Mouse (Mus musculus) thymus, postnatal 25 days (tissue): Measurements from ENCODE around the gene Etv1.
"Not testable (repeated sequence)": the region's sequence is repeated elsewhere in the genome, so short reads cannot be mapped to it uniquely, and the experiment has no call there.

Experiments used
- DNase-seq: peaks from one replicate; pipeline ENCODE4 v3.0.0; 2022

Gene Etv1

GRCm38 (mm10) chr12:38820642-38821041 is 41.5 kb downstream of the Etv1 start:
- no peak for DNase-seq

DNA sequence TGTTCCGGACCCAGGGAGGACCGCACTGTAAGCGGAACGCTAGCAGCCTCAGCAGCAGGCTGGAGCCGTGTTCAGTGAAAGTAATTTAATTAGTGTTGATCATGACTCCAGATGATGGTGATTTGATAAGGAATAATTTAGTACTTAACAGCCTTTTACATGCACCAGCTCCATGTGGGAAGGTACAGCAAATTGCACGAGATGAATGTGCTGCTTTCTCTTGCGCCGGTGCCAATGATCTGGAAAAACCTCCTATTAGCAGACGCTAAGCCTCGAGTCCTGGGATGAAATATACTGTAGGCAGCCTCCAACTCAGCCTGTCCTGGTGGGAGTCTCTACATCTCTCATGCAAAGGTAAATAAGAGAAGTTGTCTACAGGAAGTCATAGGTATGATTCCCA is 45.2 kb downstream of the Etv1 start:
- no peak for DNase-seq

DNA sequence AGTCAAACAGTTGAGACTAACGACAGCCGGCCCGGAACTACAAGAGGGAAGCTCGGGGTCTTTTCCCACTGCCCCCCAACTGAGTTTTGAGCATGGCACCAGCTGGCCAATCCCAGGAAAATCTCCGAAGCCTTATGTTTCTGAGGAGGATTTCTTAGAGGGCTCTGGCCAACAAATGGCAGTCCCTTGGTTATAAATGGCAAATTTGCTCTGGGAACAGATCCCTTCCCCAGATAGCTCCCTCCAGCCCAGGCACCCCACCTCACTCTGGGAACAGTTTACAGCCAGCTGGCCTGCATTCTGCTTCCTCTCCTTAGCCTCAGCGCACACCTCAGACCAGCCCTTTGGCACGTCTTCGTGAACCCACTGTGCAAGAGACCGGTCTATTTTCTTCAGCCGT is 53.8 kb downstream of the Etv1 start:
- DNase-seq, result no peak

DNA sequence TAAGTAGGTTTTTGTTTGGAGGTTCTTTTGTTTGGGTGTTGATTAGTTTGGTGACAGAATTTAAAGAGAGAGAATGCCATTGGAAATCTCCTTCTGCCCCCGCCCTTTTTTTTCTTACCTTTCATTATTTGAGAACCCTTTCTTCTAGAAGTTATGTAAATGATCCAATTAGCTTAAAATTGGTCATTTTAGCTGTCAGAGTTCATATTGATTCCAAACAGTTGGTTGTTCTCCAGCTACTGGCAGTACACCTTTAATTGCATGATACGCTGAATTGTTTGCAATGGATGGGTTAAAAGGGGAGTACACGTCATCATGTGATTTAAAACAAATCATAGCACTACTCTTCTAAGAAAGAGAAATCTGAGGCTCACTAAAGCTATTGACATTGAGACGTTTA is 55.4 kb downstream of the Etv1 start:
- DNase-seq, result no peak

DNA sequence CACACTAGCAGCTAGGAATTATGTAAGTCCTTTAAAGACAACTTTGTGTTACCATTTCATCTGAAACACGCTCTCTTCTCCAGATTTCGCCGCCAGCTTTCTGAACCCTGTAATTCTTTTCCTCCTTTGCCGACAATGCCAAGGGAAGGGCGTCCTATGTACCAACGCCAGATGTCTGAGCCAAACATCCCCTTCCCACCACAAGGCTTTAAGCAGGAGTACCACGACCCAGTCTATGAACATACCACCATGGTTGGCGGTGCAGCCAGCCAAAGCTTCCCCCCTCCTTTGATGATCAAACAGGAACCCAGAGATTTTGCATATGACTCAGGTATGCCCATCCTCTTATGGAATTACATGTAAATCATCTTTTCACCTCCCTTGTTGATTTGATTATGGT is 55.8 kb downstream of the Etv1 start:
- not testable (repeated sequence) for DNase-seq

DNA sequence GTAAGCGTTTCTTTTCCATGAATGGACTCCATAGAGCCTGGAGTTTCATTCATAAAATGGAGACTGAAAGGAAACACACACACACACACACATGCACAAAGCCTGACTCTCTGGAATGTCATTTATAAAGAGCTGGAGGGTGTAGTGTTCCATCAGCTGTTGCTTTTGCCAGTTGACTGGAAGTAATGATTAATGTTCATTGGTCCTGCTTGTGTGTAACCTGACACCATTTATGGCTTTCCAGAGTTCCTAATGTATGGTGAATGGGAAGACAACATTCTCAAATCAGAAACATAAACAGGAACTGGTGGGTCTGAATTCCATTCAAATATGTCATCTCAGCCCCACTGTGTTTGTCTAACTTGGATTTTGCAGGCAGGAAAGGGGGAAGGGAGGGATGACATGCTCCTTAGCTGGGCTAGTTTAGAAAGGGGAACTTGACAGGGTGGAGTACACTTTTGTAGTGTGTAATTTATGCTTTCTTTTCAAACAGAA is 64.7 kb downstream of the Etv1 start:
- DNase-seq, result no peak

- DNase-seq, result no peak
Measured at GRCm38 (mm10) chr12:38847500-38848261, 68.5 kb downstream of the Etv1 start.

GRCm38 (mm10) chr12:38849994-38850393 is 70.8 kb downstream of the Etv1 start:
- DNase-seq, result no peak

GRCm38 (mm10) chr12:38854274-38854673 is 75.1 kb downstream of the Etv1 start:
- DNase-seq, result no peak

DNA sequence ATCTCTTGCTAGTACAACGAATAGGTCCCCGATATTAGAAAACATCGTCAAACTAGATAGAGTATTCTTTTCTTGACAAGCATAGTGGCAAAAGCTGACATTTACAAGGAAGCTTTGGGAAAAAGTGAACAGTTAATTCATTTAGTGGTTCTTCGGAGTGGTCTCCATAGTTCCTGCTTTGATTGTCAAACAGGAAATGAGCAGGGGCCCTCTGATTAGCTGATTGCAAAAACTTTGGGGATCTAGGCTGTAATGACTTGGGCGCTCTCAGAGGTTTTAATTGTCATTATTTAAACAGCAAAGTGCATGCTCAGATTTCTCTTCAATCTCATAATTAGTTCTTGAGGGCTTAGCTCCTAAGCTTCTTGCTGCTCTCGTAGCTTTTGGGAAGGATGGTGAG is 75.6 kb downstream of the Etv1 start:
- DNase-seq, result no peak

- no peak for DNase-seq
Measured at GRCm38 (mm10) chr12:38859675-38860074, 80.5 kb downstream of the Etv1 start.

DNA sequence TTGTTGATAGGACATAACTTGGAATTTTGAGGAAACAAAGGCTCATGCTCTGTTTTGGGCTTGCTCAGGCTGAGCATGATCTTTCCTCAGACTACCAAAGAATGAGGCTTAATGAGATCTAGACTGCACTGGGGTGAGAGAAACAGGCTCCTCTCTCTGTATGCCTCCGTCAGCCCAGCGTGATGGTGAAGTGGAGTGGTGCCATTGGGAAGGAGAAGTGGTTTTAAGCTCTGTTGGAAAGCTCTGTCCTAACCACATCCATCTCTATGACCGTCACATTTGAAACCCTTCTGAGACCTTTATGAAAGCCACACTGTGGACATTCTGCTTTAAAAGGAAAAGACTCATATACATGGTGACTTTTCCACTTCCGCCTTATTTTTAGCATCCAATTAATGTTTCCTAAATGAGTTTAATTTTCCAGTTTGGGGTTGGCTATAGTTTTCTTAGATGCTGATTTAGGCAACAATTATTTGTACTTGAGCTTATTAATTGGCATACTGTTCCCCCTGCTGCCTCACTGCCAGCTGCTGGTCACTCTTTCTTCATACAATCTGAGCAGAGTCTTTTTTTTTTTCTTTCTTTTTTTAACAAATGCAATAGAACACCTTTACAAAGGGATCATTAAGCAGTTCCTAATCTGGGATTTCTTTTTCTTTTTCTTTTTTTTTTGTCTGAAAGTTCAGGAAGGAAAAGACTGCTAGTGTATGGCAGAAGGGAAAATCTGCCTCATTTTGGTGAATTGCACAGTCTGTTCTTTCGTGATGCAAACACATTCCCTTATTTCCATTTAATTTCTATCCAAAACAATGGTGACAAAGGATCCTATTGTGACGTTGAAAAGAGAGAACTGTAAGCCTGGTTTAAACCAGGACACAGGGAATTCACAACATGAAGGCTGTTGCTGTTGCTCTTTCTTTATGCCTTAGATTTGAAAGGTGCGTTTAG is 81.3 kb downstream of the Etv1 start:
- no peak for DNase-seq

- no peak for DNase-seq
Measured at GRCm38 (mm10) chr12:38863395-38863794, 84.2 kb downstream of the Etv1 start.

DNA sequence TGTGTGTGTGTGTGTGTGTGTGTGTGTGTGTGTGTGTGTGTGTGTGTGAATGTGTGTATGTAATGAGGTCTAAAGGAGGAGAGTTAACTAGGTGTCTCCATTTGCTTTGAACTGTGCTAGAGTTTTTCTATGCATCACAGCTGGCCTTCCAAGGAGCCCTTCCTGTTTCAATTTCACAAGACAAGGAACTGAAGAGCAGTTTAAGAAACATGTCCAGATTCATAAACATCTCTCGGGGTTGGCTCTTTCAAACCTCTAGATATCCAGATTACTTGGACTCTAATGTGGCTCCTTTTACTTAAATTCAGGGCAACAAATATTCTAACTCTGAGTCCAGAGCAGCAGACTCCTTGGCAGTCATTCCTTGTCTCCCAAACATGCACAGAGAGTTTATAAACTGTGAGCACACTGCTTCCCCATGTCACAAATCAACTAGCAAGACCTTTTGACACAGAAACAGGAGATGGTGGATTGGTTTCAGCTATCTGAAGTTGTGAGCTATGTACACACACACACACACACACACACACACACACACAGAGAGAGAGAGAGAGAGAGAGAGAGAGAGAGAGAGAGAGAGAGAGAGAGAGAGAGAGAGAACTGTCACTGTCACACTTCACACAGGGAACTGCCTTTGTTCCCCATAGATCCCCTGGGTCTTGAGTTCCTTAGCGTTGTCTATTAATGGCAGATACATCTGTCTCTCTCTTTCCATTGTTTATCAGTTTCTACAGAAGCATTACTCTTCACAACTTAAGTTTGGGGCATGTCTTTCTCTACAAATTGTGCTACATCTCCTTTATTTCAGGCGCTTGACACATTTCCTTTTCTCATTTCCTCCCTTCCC is 85.0 kb downstream of the Etv1 start:
- no peak for DNase-seq

DNA sequence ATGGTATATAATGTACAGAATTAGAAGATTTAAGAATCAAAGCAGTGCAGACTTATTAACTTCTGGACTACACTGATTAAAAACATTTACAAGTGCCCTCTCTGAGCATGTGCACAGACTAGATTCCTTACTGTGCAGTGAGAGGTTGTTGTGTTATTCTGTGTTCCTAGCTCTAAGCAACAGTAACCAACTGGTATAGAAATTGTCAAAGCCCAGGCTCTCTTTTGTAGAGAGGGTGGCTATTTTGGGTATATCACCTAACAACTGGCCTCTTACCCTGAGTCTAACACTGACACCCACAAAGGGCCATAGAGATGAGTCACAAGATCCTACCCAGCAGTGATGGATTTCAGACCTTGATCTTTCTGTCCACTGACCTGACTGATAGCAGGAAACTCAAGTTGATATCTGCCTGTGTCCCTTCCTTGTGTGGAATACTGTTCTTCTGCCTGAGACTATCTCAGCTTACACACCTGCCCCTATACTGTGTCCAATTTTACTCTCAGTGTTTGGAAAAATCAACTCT is 95.4 kb downstream of the Etv1 start:
- no peak for DNase-seq

GRCm38 (mm10) chr12:38904516-38904915 is 125.3 kb downstream of the Etv1 start:
- no peak for DNase-seq

- DNase-seq, result no peak
Measured at GRCm38 (mm10) chr12:38906314-38906713, 127.1 kb downstream of the Etv1 start.

DNA sequence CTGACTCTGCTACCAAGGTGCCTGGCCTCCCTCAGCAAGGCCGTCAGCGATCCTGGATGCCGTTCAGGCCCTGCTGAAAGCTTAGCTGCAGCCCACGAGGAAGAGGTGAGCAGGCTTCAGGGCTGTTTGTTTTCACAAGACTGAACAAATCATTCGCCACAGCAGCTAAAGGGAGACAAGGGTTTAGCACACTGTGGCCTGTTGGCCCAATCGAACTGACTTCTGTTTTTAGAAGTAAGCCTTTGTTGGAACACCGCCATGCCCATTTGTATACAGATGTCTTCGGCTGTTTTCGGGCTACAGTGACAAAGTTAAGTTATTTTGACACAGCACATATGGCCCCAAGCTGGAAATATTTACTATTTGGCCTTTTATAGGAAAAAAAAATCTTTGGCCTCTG is 127.6 kb downstream of the Etv1 start:
- no peak for DNase-seq

- no peak for DNase-seq
Measured at GRCm38 (mm10) chr12:38908947-38909346, 129.8 kb downstream of the Etv1 start.
